ENCODE assay signal across 8 mouse cellular contexts in genomic region chr5:32346025-32346912, GRCm38 (mm10).
A peak's percentile ranks its signal among the peaks of the same experiment; 100 is the strongest.
DNase-seq lines count a peak whose midpoint lies in the region; ATAC-seq and TF ChIP-seq lines count a peak whose summit lies in the region.

No protein-coding gene starts in this region.

- H3K9ac ChIP-seq in hindbrain, postnatal 0 days (replicated peaks; ENCODE audit: low read length), result no peak overlapping the region

- WGBS in hindbrain, postnatal 0 days, result 12% methylated on average over 10 of the region's 10 CpGs

- no peaks in the 10 kb centered on the region for H3K36me3 ChIP-seq in hindbrain, postnatal 0 days (ENCODE audit: insufficient read depth, low read length)

- H3K9me3 ChIP-seq in hindbrain, postnatal 0 days (ENCODE audit: low read length), result no peaks in the 10 kb centered on the region

- H3K27me3 ChIP-seq in hindbrain, postnatal 0 days (ENCODE audit: insufficient read depth, low read length), result no peaks in the 10 kb centered on the region

- ATAC-seq in hindbrain, postnatal 0 days, result peak; percentile 94

- no peaks in the 10 kb centered on the region for H3K4me1 ChIP-seq in hindbrain, postnatal 0 days (ENCODE audit: insufficient read depth, low read length)

- 0 out of 2 replicates have a peak overlapping the region, but pooled peaks have one; percentile 10 for H3K4me2 ChIP-seq in hindbrain, postnatal 0 days (ENCODE audit: low read depth, low read length)

- peak overlapping the region; percentile 70 for H3K27ac ChIP-seq in hindbrain, postnatal 0 days

- intact Hi-C loops in gastrocnemius, postnatal 14 days (cut with DNase I; ENCODE audit: low total_unique reads), result no loop called here

- DNase-seq in Muller cell, postnatal 12 days (ENCODE audit: inconsistent ontology term), result peak; percentile 81
- DNase-seq in cerebellum, adult 8-10 months, result peak; percentile 82
- DNase-seq in gastrocnemius, postnatal 14 days, result peak; percentile 67
- peak; percentile 84 for DNase-seq in hindbrain, postnatal 0 days (ENCODE audit: low spot score)
- peak; percentile 72 to 74 for DNase-seq in layer of hippocampus, postnatal 36 days
- peak; percentile 82 for DNase-seq in lung, postnatal 36 days
- peak; percentile 54 for DNase-seq in right cerebral cortex, postnatal 4 days
- DNase-seq in natural killer cell, adult 2 months (ENCODE audit: low spot score in 2 of 2), result no peak

- no peak overlapping the region for H3K4me3 ChIP-seq in hindbrain, postnatal 0 days (ENCODE audit: low read length)

- no peak for TF ChIP-seq CTCF in hindbrain, postnatal 0 days (IDR thresholded peaks at IDR 0.05; ENCODE audit: low read depth)

Comparison
In these comparisons a context has a peak if more than half of its experiments do, and no peak if none do; other contexts are left out.
1. DNase-seq: peak in Muller cell, postnatal 12 days (single experiment), cerebellum, adult 8-10 months (single experiment), gastrocnemius, postnatal 14 days (single experiment), hindbrain, postnatal 0 days (single experiment), layer of hippocampus, postnatal 36 days (2 of 2), lung, postnatal 36 days (single experiment) and right cerebral cortex, postnatal 4 days (single experiment); none in natural killer cell, adult 2 months (0 of 2).